Mouse (Mus musculus) lung, postnatal 0 days (tissue): Measurements from ENCODE around the gene Gm11939.

Experiments
- CTCF ChIP-seq: IDR thresholded peaks from 2 replicates; pipeline ENCODE4 v1.5.1; 2016; ENCODE audit warnings: antibody characterized with exemption, mild to moderate bottlenecking
- EP300 ChIP-seq: IDR thresholded peaks from 2 replicates; pipeline ENCODE4 v1.6.1; 2016; ENCODE audit warnings: antibody characterized with exemption, mild to moderate bottlenecking, control low read depth

DNA sequence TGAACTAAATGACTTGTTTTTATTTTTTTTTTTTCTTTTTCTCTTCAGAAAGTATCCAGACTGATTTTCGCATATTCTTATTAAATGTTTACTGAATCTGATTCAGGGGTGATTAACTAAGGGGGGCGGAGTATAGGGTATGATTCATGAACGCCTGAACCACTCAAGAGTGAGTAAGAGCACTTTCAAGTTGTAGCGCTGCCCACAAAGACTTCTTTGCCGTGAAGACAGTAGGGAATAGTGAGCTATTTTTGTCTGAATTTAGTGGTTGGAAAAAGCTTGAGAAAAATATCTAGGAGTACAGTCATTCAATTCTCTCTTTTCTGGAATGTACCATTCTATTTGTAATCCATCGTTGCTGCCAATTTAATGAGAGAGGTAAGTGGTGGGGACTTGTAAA is 22.3 kb upstream of the Gm11939 start:
- no peak for TF ChIP-seq CTCF
- 0 out of 2 replicates have a peak, but pooled peaks have one; percentile 48 for TF ChIP-seq EP300
